Mouse (Mus musculus) G1E (cell line): ENCODE measurements at regions not wholly inside any gene's neighbourhood (a gene's known extent, or its start where the extent isn't known, plus 50 kb on each side); places are given as distances from the start of the nearest gene placed in this dataset.

Experiments
- ATAC-seq: 2 replicates; pipeline ENCODE4 v1.8.0; 2016; ENCODE audit warnings: mild to moderate bottlenecking; ENCODE audit not compliant: insufficient number of reproducible peaks, poor library complexity, low FRiP score, severe bottlenecking; ENCODE audit errors: extremely low read depth
- DNase-seq: peaks from one replicate; pipeline ENCODE4 v3.0.0; 2012; ENCODE audit warnings: low spot score
- H3K27me3 ChIP-seq: 2 replicates; pipeline ENCODE4 v1.6.1; 2012; ENCODE audit warnings: mild to moderate bottlenecking, low read length, inconsistent platforms; ENCODE audit not compliant: insufficient read depth
- H3K36me3 ChIP-seq: replicated peaks from 2 replicates; pipeline ENCODE3; 2012; ENCODE audit warnings: mild to moderate bottlenecking, inconsistent platforms
- H3K4me1 ChIP-seq: 2 replicates; pipeline ENCODE4 v1.6.1; 2012; ENCODE audit warnings: low read depth, low read length, inconsistent platforms, mixed read lengths; ENCODE audit not compliant: insufficient read depth
- H3K4me3 ChIP-seq: 2 replicates; pipeline ENCODE4 v1.5.1; 2012; ENCODE audit warnings: low read depth, mild to moderate bottlenecking, inconsistent platforms, low read length, moderate library complexity, mixed read lengths
- H3K9me3 ChIP-seq: replicated peaks from 2 replicates; pipeline ENCODE4 v1.6.1; 2012; ENCODE audit warnings: inconsistent platforms
- CTCF ChIP-seq: IDR thresholded peaks from 2 replicates; pipeline ENCODE4 v1.5.1; 2012; ENCODE audit warnings: low read depth, low read length, inconsistent platforms, mixed read lengths
- GATA1 ChIP-seq: IDR thresholded peaks from 2 replicates; pipeline ENCODE4 v1.6.1; 2012; ENCODE audit warnings: borderline replicate concordance, low read length, inconsistent platforms, mixed read lengths
- GATA2 ChIP-seq: IDR thresholded peaks from 2 replicates; pipeline ENCODE4 v1.6.1; 2012; ENCODE audit warnings: low read depth, low read length, inconsistent platforms, borderline replicate concordance
- POLR2AphosphoS5 ChIP-seq: IDR thresholded peaks from 2 replicates; pipeline ENCODE4 v1.6.1; 2012; ENCODE audit warnings: low read depth, low read length, inconsistent platforms; ENCODE audit not compliant: insufficient replicate concordance
- TAL1 ChIP-seq: conservative IDR thresholded peaks from 2 replicates; pipeline ENCODE4 v1.6.1; 2012; ENCODE audit warnings: low read depth, low read length, inconsistent platforms, mixed read lengths

- no peaks in the 10 kb centered on the region for H3K27me3 ChIP-seq
- peaks cover 34% of the 10 kb centered on the region for H3K9me3 ChIP-seq
- no peaks in the 10 kb centered on the region for H3K4me1 ChIP-seq
- no peak overlapping the region for H3K4me3 ChIP-seq
- DNase-seq (no peak), ATAC-seq (no peak)
- TF ChIP-seq TAL1 (no peak), GATA2 (no peak), CTCF (no peak), POLR2AphosphoS5 (no peak), GATA1 (no peak)
- H3K36me3 ChIP-seq: no peaks in the 10 kb centered on the region
Observed at GRCm38 (mm10) chr12:8111484-8111883, 96.4 kb upstream of the Ldah start.

- ATAC-seq (no peak), DNase-seq (no peak)
- H3K27me3 ChIP-seq: no peaks in the 10 kb centered on the region
- no peak for TF ChIP-seq CTCF
- no peak for TF ChIP-seq TAL1
- TF ChIP-seq POLR2AphosphoS5: no peak
- TF ChIP-seq GATA1: no peak
- no peak for TF ChIP-seq GATA2
- H3K9me3 ChIP-seq: no peaks in the 10 kb centered on the region
- no peaks in the 10 kb centered on the region for H3K36me3 ChIP-seq
- no peak overlapping the region for H3K4me3 ChIP-seq
- no peaks in the 10 kb centered on the region for H3K4me1 ChIP-seq
Observed at GRCm38 (mm10) chr12:8155566-8155965, 52.3 kb upstream of the Ldah start.
